Mouse (Mus musculus): ENCODE data around the gene Sbp.
"Not testable (repeated sequence)": the region's sequence is repeated elsewhere in the genome, so short reads cannot be mapped to it uniquely, and the experiment has no call there.

Sbp gene

DNA sequence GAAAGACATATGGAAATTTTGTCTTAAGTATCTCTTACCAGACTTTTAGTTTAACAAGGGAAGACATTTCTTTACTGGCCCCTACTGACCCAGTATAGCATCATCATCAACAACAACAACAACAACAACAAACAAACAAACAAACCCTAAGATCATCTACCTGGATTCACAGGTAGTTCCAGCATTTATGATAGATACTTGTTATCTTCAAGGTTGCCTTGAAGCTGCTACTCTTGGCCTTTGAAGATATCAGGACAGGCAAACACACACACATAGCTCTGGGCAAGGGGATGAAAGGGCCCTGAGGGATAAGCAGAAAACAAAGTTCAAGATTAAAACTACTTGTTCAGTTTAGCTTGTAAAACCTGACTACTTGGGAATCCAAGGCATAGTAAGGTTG is at the start of gene Sbp:
TSS of gene Sbp (plus strand) at position 301 of the 400 bp plus-strand sequence.
- no peaks in the 10 kb centered on the region for H3K27me3 ChIP-seq (ENCODE audit: insufficient read depth, low read length)
- H3K36me3 ChIP-seq (ENCODE audit: insufficient read depth, low read length) = no peaks in the 10 kb centered on the region
- H3K4me3 ChIP-seq (replicated peaks; ENCODE audit: low read length) = no peak within 1 kb of the TSS
- no peaks in the 10 kb centered on the region for H3K4me1 ChIP-seq (replicated peaks; ENCODE audit: low read depth, low read length)
- TF ChIP-seq POU5F1 (IDR thresholded peaks at IDR 0.05; ENCODE audit: borderline replicate concordance, low read length) = no peak
- no peak for TF ChIP-seq NANOG (IDR thresholded peaks at IDR 0.05; ENCODE audit: borderline replicate concordance, low read length)
- no peak for TF ChIP-seq CTCF (conservative IDR thresholded peaks at IDR 0.05; ENCODE audit: low read length)
- no peaks in the 10 kb centered on the region for H3K9me3 ChIP-seq (ENCODE audit: low read length)

- H3K4me3 ChIP-seq (replicated peaks; ENCODE audit: low read length); H3K36me3 ChIP-seq (ENCODE audit: insufficient read depth, low read length); H3K4me1 ChIP-seq (replicated peaks; ENCODE audit: low read depth, low read length); H3K27me3 ChIP-seq (ENCODE audit: insufficient read depth, low read length); H3K9me3 ChIP-seq (ENCODE audit: low read length): not testable (repeated sequence)
Observed at GRCm38 (mm10) chr17:23917158-23917557, 24.3 kb upstream of the Sbp start, which contains the start of gene Dcpp3. Dcpp3 (plus strand) TSS chr17:23917458.

- Histone ChIP-seq H3K36me3 (ENCODE audit: insufficient read depth, low read length) (no peaks in the 10 kb centered on the region), H3K4me3 (replicated peaks; ENCODE audit: low read length) (peak overlapping the region; percentile 66), H3K27me3 (ENCODE audit: insufficient read depth, low read length) (no peaks in the 10 kb centered on the region), H3K4me1 (replicated peaks; ENCODE audit: low read depth, low read length) (no peaks in the 10 kb centered on the region), H3K9me3 (ENCODE audit: low read length) (peaks cover 51% of the 10 kb centered on the region)
- TF ChIP-seq NANOG (IDR thresholded peaks at IDR 0.05; ENCODE audit: borderline replicate concordance, low read length) (no peak), POU5F1 (IDR thresholded peaks at IDR 0.05; ENCODE audit: borderline replicate concordance, low read length) (no peak)
Observed at GRCm38 (mm10) chr17:23924531-23925007, 16.9 kb upstream of the Sbp start.

GRCm38 (mm10) chr17:23925090-23925493 is 16.4 kb upstream of the Sbp start:
- H3K36me3 ChIP-seq (ENCODE audit: insufficient read depth, low read length) = no peaks in the 10 kb centered on the region
- TF ChIP-seq POU5F1 (IDR thresholded peaks at IDR 0.05; ENCODE audit: borderline replicate concordance, low read length) (no peak), NANOG (IDR thresholded peaks at IDR 0.05; ENCODE audit: borderline replicate concordance, low read length) (no peak), CTCF (conservative IDR thresholded peaks at IDR 0.05; ENCODE audit: low read length) (no peak)

DNA sequence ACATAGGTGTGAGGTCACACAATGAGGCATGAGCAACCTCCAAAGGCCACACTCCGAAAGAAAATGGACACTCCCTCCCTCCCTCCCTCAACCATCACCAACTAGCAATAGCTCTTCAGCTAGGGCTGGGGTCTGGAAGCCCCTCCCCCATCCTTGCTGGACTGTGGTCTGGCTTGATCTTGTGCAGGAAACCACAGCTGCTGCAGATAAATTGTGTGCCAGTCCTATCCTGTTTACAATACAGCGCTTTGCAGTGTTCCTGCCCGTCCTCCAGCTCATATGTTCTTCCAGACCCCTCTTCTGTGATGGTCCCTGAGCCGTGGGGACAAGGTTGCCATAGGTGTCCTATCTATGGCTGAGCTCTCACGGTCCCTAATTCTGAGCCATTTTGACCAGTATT is 10.3 kb upstream of the Sbp start:
- Histone ChIP-seq H3K4me3 (replicated peaks; ENCODE audit: low read length) (no peak overlapping the region), H3K9me3 (ENCODE audit: low read length) (peaks cover 47% of the 10 kb centered on the region), H3K4me1 (replicated peaks; ENCODE audit: low read depth, low read length) (no peaks in the 10 kb centered on the region), H3K36me3 (ENCODE audit: insufficient read depth, low read length) (no peaks in the 10 kb centered on the region), H3K27me3 (ENCODE audit: insufficient read depth, low read length) (no peaks in the 10 kb centered on the region)
- TF ChIP-seq POU5F1 (IDR thresholded peaks at IDR 0.05; ENCODE audit: borderline replicate concordance, low read length) (no peak), NANOG (IDR thresholded peaks at IDR 0.05; ENCODE audit: borderline replicate concordance, low read length) (no peak), CTCF (conservative IDR thresholded peaks at IDR 0.05; ENCODE audit: low read length) (no peak)

More at GRCm38 (mm10) chr17:23925090-23925493, 16.4 kb upstream of the Sbp start:
- Histone ChIP-seq H3K4me1 (replicated peaks; ENCODE audit: low read depth, low read length) (no peaks in the 10 kb centered on the region), H3K9me3 (ENCODE audit: low read length) (peaks cover 56% of the 10 kb centered on the region), H3K4me3 (replicated peaks; ENCODE audit: low read length) (peak overlapping the region; percentile 66), H3K27me3 (ENCODE audit: insufficient read depth, low read length) (no peaks in the 10 kb centered on the region)

DNA sequence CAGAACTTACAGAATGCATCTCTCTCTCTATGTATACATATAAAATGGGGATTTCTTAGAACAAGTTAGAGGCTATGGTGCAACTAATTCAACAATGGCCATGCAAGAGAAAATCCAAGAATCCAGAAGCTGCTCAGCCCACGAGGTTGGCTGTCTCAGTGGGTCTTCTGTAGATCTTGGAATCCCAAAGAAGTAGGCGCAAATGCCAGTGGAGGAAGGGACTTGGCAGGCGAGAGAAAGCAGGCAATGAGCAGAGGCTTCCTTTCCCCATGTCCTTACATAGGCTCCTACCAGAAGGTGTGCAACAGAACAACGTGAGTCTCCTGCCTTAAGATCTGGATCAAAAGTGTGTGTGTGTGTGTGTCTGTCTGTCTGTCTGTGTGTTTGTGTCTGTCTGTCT is 6.0 kb downstream of the Sbp start:
- H3K4me1 ChIP-seq (replicated peaks; ENCODE audit: low read depth, low read length); H3K4me3 ChIP-seq (replicated peaks; ENCODE audit: low read length); H3K36me3 ChIP-seq (ENCODE audit: insufficient read depth, low read length); H3K27me3 ChIP-seq (ENCODE audit: insufficient read depth, low read length); H3K9me3 ChIP-seq (ENCODE audit: low read length): not testable (repeated sequence)

DNA sequence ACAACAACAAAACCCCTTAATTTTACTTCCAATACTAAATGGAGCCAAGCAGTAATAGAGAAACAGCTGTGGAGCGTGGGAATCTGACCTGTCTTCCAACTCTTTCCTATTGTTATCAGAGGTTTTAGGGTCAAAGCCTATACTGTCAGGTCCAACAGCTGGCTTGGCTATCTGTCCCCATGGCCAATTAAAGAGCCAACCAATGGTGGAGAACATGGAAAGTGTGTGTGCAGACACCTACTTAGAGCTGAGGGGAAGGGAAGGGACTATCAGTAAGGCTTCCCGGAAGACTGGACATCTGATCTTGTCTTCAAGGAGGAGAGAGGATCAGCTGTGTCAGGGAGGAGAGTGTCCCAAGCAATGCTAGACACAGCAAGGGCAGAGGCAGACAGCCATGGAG is 7.6 kb downstream of the Sbp start:
- no peaks in the 10 kb centered on the region for H3K4me1 ChIP-seq (replicated peaks; ENCODE audit: low read depth, low read length)
- no peaks in the 10 kb centered on the region for H3K27me3 ChIP-seq (ENCODE audit: insufficient read depth, low read length)
- H3K9me3 ChIP-seq (ENCODE audit: low read length) = no peaks in the 10 kb centered on the region
- TF ChIP-seq POU5F1 (IDR thresholded peaks at IDR 0.05; ENCODE audit: borderline replicate concordance, low read length) = no peak
- no peak for TF ChIP-seq NANOG (IDR thresholded peaks at IDR 0.05; ENCODE audit: borderline replicate concordance, low read length)
- TF ChIP-seq CTCF (conservative IDR thresholded peaks at IDR 0.05; ENCODE audit: low read length) = no peak
- no peaks in the 10 kb centered on the region for H3K36me3 ChIP-seq (ENCODE audit: insufficient read depth, low read length)
- no peak overlapping the region for H3K4me3 ChIP-seq (replicated peaks; ENCODE audit: low read length)

- H3K27me3 ChIP-seq (ENCODE audit: insufficient read depth, low read length); H3K9me3 ChIP-seq (ENCODE audit: low read length); H3K36me3 ChIP-seq (ENCODE audit: insufficient read depth, low read length); H3K4me3 ChIP-seq (replicated peaks; ENCODE audit: low read length); H3K4me1 ChIP-seq (replicated peaks; ENCODE audit: low read depth, low read length): not testable (repeated sequence)
Observed at GRCm38 (mm10) chr17:23950828-23951227, 9.4 kb downstream of the Sbp start.

DNA sequence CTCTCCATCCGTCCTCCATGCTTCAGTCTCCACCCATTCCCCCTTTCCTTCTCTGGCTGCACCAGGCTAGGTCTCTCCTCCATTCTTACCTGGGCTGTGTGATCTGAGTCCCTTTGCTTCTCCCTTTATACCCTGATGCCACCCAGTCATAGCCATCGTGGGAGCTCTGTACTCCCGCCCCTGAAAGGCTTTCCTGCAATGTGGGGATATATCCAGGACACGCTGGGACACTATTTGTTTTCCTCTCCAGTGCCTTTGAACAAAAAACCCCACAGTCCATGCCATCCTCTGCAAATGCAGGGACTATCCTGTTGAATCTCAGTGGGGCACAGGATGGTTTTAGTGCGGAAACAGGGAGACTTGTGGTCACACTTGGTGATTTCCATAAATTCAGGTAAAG is 13.7 kb downstream of the Sbp start, which contains the start of gene Sbpl:
TSS of gene Sbpl (minus strand) at position 101 of the 400 bp plus-strand sequence.
- Histone ChIP-seq H3K4me1 (replicated peaks; ENCODE audit: low read depth, low read length) (peaks cover 12% of the 10 kb centered on the region), H3K4me3 (replicated peaks; ENCODE audit: low read length) (no peak within 1 kb of the TSS), H3K9me3 (ENCODE audit: low read length) (no peaks in the 10 kb centered on the region), H3K36me3 (ENCODE audit: insufficient read depth, low read length) (no peaks in the 10 kb centered on the region), H3K27me3 (ENCODE audit: insufficient read depth, low read length) (no peaks in the 10 kb centered on the region)
- TF ChIP-seq POU5F1 (IDR thresholded peaks at IDR 0.05; ENCODE audit: borderline replicate concordance, low read length) = no peak
- TF ChIP-seq NANOG (IDR thresholded peaks at IDR 0.05; ENCODE audit: borderline replicate concordance, low read length) = no peak
- TF ChIP-seq CTCF (conservative IDR thresholded peaks at IDR 0.05; ENCODE audit: low read length) = no peak

All from E14TG2a.4 (cell line).